Mouse (Mus musculus): ENCODE measurements around the gene Dok5. TPM values are rescaled to one million over a fixed set of nuclear protein-coding genes. Genes with fewer than 3 reads are reported as not detected.

Gene Dok5
- 4.6 and 6.1 TPM in 2 replicates for polyA plus RNA-seq (2016; fragmentation: Nextera tagmentation; extraction: Ambion mirVana)

GRCm38 (mm10) chr2:170731632-170732561 is at the start of gene Dok5:
TSS of gene Dok5 (plus strand) at chr2:170731807.
- Histone ChIP-seq H3K9me3 (no peaks in the 10 kb centered on the region), H3K27ac (peak within 1 kb of the TSS; percentile 79), H3K4me3 (peak within 1 kb of the TSS; percentile 70), H3K36me3 (replicated peaks) (no peaks in the 10 kb centered on the region), H3K27me3 (ENCODE audit: poor library complexity, severe bottlenecking) (peaks cover 38% of the 10 kb centered on the region), H3K4me1 (peaks cover 26% of the 10 kb centered on the region)
- peak; percentile 68 for DNase-seq (ENCODE audit: extremely low spot score, low spot score)
- WGBS = 1% methylated on average over 53 of the region's 53 CpGs

GRCm38 (mm10) chr2:170683385-170683784 is 48.2 kb upstream of the Dok5 start:
- Histone ChIP-seq H3K4me1 (no peaks in the 10 kb centered on the region), H3K9me3 (no peaks in the 10 kb centered on the region), H3K27ac (no peak overlapping the region), H3K27me3 (ENCODE audit: poor library complexity, severe bottlenecking) (no peaks in the 10 kb centered on the region), H3K36me3 (replicated peaks) (no peaks in the 10 kb centered on the region), H3K4me3 (no peak overlapping the region)
- WGBS = 78% methylated on average over 2 of the region's 2 CpGs
- DNase-seq (ENCODE audit: extremely low spot score, low spot score) = no peak

DNA sequence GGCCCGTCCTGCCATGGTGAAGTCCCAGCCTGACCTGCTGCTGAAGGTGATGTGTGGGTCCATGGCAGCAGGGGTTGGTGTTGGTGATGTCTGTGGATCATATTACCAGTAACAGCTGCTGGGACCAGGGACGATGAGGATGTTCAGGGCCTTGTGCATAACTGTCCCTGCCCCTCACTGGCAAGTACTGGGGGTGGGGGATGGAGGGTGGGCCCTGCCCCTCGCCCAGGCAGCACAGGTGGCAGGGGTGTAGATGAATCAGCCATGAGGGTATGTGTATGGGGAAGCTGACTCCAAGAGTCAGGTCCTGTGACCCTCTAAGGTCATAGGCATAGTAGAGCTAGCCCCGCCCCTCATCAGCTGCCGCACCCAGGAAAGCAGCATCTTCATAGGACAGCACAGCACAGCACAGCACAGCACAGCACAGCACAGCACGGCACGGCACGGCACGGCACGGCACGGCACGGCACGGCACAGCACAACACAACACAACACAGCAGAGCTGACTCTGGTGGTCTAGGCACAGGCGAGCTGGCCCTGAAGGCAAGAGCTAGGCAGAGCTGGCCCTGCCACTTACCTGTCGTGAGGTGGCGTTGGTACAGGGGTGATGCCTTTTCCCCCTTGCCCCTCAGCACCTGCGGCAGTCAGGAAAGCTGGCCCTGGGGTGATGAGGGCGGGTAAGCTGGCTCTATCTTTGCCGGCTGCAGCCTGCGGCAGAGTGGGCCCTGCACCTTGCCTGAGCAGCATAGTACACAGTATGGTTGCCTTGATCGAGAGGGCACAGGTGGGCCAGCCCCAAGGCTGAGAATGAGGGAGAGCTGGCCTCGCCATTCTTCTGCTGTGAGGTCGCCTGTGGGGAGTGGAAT is 36.3 kb upstream of the Dok5 start:
- no peak for DNase-seq (ENCODE audit: extremely low spot score, low spot score)
- Histone ChIP-seq H3K27ac (peak overlapping the region; percentile 61), H3K4me1 (peaks cover 12% of the 10 kb centered on the region), H3K9me3 (no peaks in the 10 kb centered on the region), H3K27me3 (ENCODE audit: poor library complexity, severe bottlenecking) (no peaks in the 10 kb centered on the region), H3K36me3 (replicated peaks) (no peaks in the 10 kb centered on the region), H3K4me3 (no peak overlapping the region)
- WGBS = 84% methylated on average over 23 of the region's 23 CpGs

GRCm38 (mm10) chr2:170695937-170696510 is 35.6 kb upstream of the Dok5 start:
- H3K9me3 ChIP-seq = no peaks in the 10 kb centered on the region
- H3K27me3 ChIP-seq (ENCODE audit: poor library complexity, severe bottlenecking) = no peaks in the 10 kb centered on the region
- DNase-seq (ENCODE audit: extremely low spot score, low spot score) = no peak
- WGBS = 76% methylated on average over 14 of the region's 14 CpGs
- peaks cover 12% of the 10 kb centered on the region for H3K4me1 ChIP-seq
- no peak overlapping the region for H3K4me3 ChIP-seq
- peak overlapping the region; percentile 61 for H3K27ac ChIP-seq
- no peaks in the 10 kb centered on the region for H3K36me3 ChIP-seq (replicated peaks)

DNA sequence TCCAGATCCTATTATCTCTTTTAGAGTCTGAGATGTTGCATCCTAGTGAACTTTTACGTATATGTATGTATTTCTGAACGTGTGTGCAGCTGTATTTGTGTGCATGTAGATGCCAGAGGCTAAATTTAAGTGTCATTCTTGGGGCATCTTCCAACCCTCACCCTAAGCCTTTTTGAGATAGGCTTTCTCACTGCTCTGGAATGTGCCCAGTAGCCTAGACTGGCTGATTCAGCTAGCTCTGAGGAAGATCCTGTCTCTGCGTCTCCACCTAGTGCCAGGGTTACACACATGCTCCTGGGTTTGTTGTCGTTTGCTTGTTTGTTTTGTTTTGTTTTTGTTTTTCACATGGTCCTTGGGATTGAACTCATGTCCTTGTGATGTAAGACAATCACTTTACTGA is 31.1 kb upstream of the Dok5 start:
- no peaks in the 10 kb centered on the region for H3K9me3 ChIP-seq
- no peak overlapping the region for H3K4me3 ChIP-seq

DNA sequence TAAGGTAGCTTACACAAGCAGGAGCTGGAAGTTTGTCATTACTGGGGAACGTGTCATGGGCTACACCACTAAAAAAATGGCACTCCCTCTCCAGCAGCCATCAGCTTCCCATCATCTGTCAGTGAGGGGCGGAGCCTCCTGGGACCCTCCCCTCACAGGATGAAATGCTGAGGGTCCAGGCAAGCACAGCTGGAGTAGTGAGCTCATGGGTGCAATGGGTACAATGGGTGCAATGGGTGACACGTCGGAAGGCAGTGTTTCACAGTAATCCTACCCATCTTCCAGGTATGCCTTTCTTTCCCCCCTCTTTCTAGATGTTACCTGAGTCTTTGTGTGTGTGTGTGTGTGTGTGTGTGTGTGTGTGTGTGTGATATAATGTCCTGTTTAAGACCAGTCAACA is 25.1 kb upstream of the Dok5 start:
- Histone ChIP-seq H3K9me3 (no peaks in the 10 kb centered on the region; the same call in 1 of the 2 replicates), H3K27ac (no peak overlapping the region), H3K4me3 (no peak overlapping the region), H3K27me3 (ENCODE audit: poor library complexity, severe bottlenecking) (no peaks in the 10 kb centered on the region), H3K4me1 (peaks cover 5% of the 10 kb centered on the region; the same call in 1 of the 2 replicates), H3K36me3 (replicated peaks) (no peaks in the 10 kb centered on the region)
- DNase-seq (ENCODE audit: extremely low spot score, low spot score) = peak; percentile 12
- WGBS = 92% methylated on average over 4 of the region's 4 CpGs

More for the DNA sequence above, 31.1 kb upstream of the Dok5 start:
- Histone ChIP-seq H3K27ac (no peak overlapping the region), H3K27me3 (ENCODE audit: poor library complexity, severe bottlenecking) (no peaks in the 10 kb centered on the region), H3K36me3 (replicated peaks) (no peaks in the 10 kb centered on the region), H3K4me1 (peaks cover 7% of the 10 kb centered on the region)
- 92% methylated on average over 4 of the region's 4 CpGs for WGBS
- peak; percentile 7 for DNase-seq (ENCODE audit: extremely low spot score, low spot score)

GRCm38 (mm10) chr2:170707672-170708071 is 23.9 kb upstream of the Dok5 start:
- H3K4me1 ChIP-seq = peaks cover 5% of the 10 kb centered on the region; the same call in 1 of the 2 replicates
- no peaks in the 10 kb centered on the region for H3K27me3 ChIP-seq (ENCODE audit: poor library complexity, severe bottlenecking)
- H3K36me3 ChIP-seq (replicated peaks) = no peaks in the 10 kb centered on the region
- H3K9me3 ChIP-seq = no peaks in the 10 kb centered on the region; the same call in 1 of the 2 replicates
- 87% methylated on average over 3 of the region's 3 CpGs for WGBS
- H3K4me3 ChIP-seq = no peak overlapping the region
- no peak overlapping the region for H3K27ac ChIP-seq
- peak; percentile 13 for DNase-seq (ENCODE audit: extremely low spot score, low spot score)

DNA sequence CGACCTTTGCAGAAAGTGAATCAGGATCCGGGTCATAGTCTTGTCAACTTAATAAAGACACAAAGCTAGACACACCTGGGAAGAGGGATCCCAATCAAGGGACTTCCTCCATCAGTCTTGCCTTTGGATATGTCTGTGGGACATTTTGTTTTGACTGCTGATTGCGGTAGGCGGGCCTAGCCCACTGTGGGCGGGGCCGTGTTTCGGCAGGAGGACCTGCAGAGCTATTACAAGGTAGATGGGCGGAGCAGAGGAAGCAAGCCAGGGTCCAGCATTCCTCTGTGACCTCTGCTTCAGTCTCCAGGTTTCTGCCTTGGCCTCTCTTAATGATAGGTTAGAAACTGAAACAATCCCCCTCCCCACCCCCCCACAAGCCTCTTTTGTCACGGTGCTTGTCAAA is 22.7 kb upstream of the Dok5 start:
- H3K4me3 ChIP-seq = no peak overlapping the region
- no peak for DNase-seq (ENCODE audit: extremely low spot score, low spot score)
- no peaks in the 10 kb centered on the region for H3K27me3 ChIP-seq (ENCODE audit: poor library complexity, severe bottlenecking)
- no peaks in the 10 kb centered on the region for H3K36me3 ChIP-seq (replicated peaks)
- 72% methylated on average over 9 of the region's 9 CpGs for WGBS
- no peaks in the 10 kb centered on the region; the same call in 1 of the 2 replicates for H3K9me3 ChIP-seq
- peaks cover 5% of the 10 kb centered on the region; the same call in 1 of the 2 replicates for H3K4me1 ChIP-seq
- H3K27ac ChIP-seq = no peak overlapping the region

- no peak for DNase-seq (ENCODE audit: extremely low spot score, low spot score)
- no peaks in the 10 kb centered on the region for H3K36me3 ChIP-seq (replicated peaks)
- no peaks in the 10 kb centered on the region for H3K9me3 ChIP-seq
- H3K4me3 ChIP-seq = no peak overlapping the region
- WGBS = 90% methylated on average over 11 of the region's 11 CpGs
- peaks cover 5% of the 10 kb centered on the region; the same call in 1 of the 2 replicates for H3K4me1 ChIP-seq
- H3K27ac ChIP-seq = no peak overlapping the region
- no peaks in the 10 kb centered on the region for H3K27me3 ChIP-seq (ENCODE audit: poor library complexity, severe bottlenecking)
Observed at GRCm38 (mm10) chr2:170712658-170713285, 18.8 kb upstream of the Dok5 start.

GRCm38 (mm10) chr2:170720386-170720785 is 11.2 kb upstream of the Dok5 start:
- no peaks in the 10 kb centered on the region for H3K9me3 ChIP-seq
- H3K4me3 ChIP-seq = no peak overlapping the region
- DNase-seq (ENCODE audit: extremely low spot score, low spot score) = no peak
- WGBS = 59% methylated on average over 4 of the region's 4 CpGs
- H3K27ac ChIP-seq = no peak overlapping the region
- H3K36me3 ChIP-seq (replicated peaks) = no peaks in the 10 kb centered on the region
- peaks cover 11% of the 10 kb centered on the region for H3K4me1 ChIP-seq
- no peaks in the 10 kb centered on the region for H3K27me3 ChIP-seq (ENCODE audit: poor library complexity, severe bottlenecking)

GRCm38 (mm10) chr2:170724136-170724535 is 7.5 kb upstream of the Dok5 start:
- Histone ChIP-seq H3K27ac (no peak overlapping the region), H3K36me3 (replicated peaks) (no peaks in the 10 kb centered on the region), H3K4me3 (no peak overlapping the region), H3K27me3 (ENCODE audit: poor library complexity, severe bottlenecking) (no peaks in the 10 kb centered on the region), H3K9me3 (no peaks in the 10 kb centered on the region), H3K4me1 (peaks cover 18% of the 10 kb centered on the region)
- no peak for DNase-seq (ENCODE audit: extremely low spot score, low spot score)
- WGBS = 81% methylated on average over 13 of the region's 13 CpGs

DNA sequence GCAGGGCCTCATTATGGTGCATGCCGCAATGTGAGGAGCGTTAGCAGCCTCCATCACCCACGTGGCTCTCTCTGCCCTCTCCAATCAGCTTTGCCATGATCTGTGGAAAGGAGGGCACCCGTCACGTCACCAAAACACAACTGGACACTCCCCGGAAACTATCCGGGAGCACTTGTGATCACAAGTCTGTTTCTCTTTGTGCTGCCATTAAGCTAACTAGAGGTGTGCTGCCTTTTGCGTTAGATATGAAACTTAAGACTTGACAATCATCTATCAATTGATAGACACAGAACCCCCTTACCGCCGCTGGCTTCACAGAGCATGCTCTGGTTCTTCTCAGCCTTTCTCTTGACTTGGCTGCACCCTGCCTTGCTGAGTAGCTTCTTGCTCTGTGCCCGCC is 6.9 kb upstream of the Dok5 start:
- Histone ChIP-seq H3K4me1 (peaks cover 18% of the 10 kb centered on the region), H3K27ac (no peak overlapping the region), H3K4me3 (no peak overlapping the region), H3K36me3 (replicated peaks) (no peaks in the 10 kb centered on the region), H3K27me3 (ENCODE audit: poor library complexity, severe bottlenecking) (no peaks in the 10 kb centered on the region), H3K9me3 (no peaks in the 10 kb centered on the region)
- 91% methylated on average over 11 of the region's 11 CpGs for WGBS
- no peak for DNase-seq (ENCODE audit: extremely low spot score, low spot score)

Data from forebrain, embryonic 10.5 days (tissue).